8 mouse cellular contexts compared by ENCODE assay signal in genomic region chr2:90490279-90491046, GRCm38 (mm10).
DNase-seq lines count a peak whose midpoint lies in the region; ATAC-seq lines count a peak whose summit lies in the region.

No protein-coding gene starts in this region.

- no peak overlapping the region for H3K27ac ChIP-seq in heart, embryonic 14.5 days (replicated peaks in 1 of 2; ENCODE audit: control insufficient read depth in 1 of 2, insufficient read depth in 1 of 2, low read depth in 2 of 2, low read length in 2 of 2)
- peak overlapping the region; percentile 61; the same call in 1 of the 2 replicates for H3K27ac ChIP-seq in neural tube, embryonic 13.5 days (replicated peaks)

- no peak overlapping the region for H3K4me3 ChIP-seq in heart, embryonic 14.5 days (ENCODE audit: control insufficient read depth in 1 of 2, insufficient read depth in 1 of 2, low read depth in 1 of 2, low read length in 2 of 2)
- H3K4me3 ChIP-seq in neural tube, embryonic 13.5 days: no peak overlapping the region

- H3K36me3 ChIP-seq in heart, embryonic 14.5 days (ENCODE audit: control insufficient read depth, insufficient read depth, low read length): no peaks in the 10 kb centered on the region
- no peaks in the 10 kb centered on the region for H3K36me3 ChIP-seq in neural tube, embryonic 13.5 days

- ATAC-seq in heart, embryonic 14.5 days (ENCODE audit: insufficient number of reproducible peaks, insufficient read depth, low FRiP score, low read depth): no peak
- ATAC-seq in neural tube, embryonic 13.5 days (ENCODE audit: low read depth): no peak

- 34% methylated on average over 13 of the region's 13 CpGs for WGBS in heart, embryonic 14.5 days
- 59% methylated on average over 13 of the region's 13 CpGs for WGBS in neural tube, embryonic 13.5 days

- H3K9ac ChIP-seq in heart, embryonic 14.5 days (ENCODE audit: low read length): no peak overlapping the region
- peak overlapping the region; percentile 17; the same call in 1 of the 2 replicates for H3K9ac ChIP-seq in neural tube, embryonic 13.5 days

- H3K9me3 ChIP-seq in heart, embryonic 14.5 days (ENCODE audit: control insufficient read depth, low read length): no peaks in the 10 kb centered on the region
- no peaks in the 10 kb centered on the region for H3K9me3 ChIP-seq in neural tube, embryonic 13.5 days

- peaks cover 10% of the 10 kb centered on the region in 2 experiments for H3K4me1 ChIP-seq in heart, embryonic 14.5 days (ENCODE audit: control insufficient read depth in 2 of 2, insufficient read depth in 2 of 2, low read length in 2 of 2)
- peaks cover 26% of the 10 kb centered on the region for H3K4me1 ChIP-seq in neural tube, embryonic 13.5 days (replicated peaks)

- intact Hi-C loops in heart, postnatal 36 days (cut with DNase I): no loop called here

- H3K4me2 ChIP-seq in heart, embryonic 14.5 days (ENCODE audit: low read length): peak overlapping the region; percentile 4; the same call in 1 of the 2 replicates
- H3K4me2 ChIP-seq in neural tube, embryonic 13.5 days: 0 out of 2 replicates have a peak overlapping the region, but pooled peaks have one; percentile 5

- no peaks in the 10 kb centered on the region for H3K27me3 ChIP-seq in heart, embryonic 14.5 days (ENCODE audit: control insufficient read depth, insufficient read depth, low read length)
- no peaks in the 10 kb centered on the region for H3K27me3 ChIP-seq in neural tube, embryonic 13.5 days

- DNase-seq in heart, adult 9 months (ENCODE audit: low spot score in 2 of 2): peak; percentile 42 to 57
- DNase-seq in heart, postnatal 36 days: no peak
- DNase-seq in Muller cell, postnatal 12 days (ENCODE audit: inconsistent ontology term): peak; percentile 79
- no peak for DNase-seq in layer of hippocampus, postnatal 36 days
- DNase-seq in testis, postnatal 14 days (ENCODE audit: low spot score): no peak
- no peak for DNase-seq in frontal cortex, postnatal 25 days (ENCODE audit: low spot score in 2 of 2)

Comparison
In these comparisons a context has a peak if more than half of its experiments do, and no peak if none do; other contexts are left out.
1. DNase-seq: peak in heart, adult 9 months (2 of 2) and Muller cell, postnatal 12 days (single experiment); none in heart, postnatal 36 days (0 of 2), layer of hippocampus, postnatal 36 days (0 of 2), testis, postnatal 14 days (single experiment) and frontal cortex, postnatal 25 days (0 of 2).